Comparison of ENCODE assay signal across 18 mouse cellular contexts in genomic region chr4:117330132-117330531, GRCm38 (mm10).
A peak's percentile ranks its signal among the peaks of the same experiment; 100 is the strongest.
DNase-seq lines count a peak whose midpoint lies in the region; ATAC-seq lines count a peak whose summit lies in the region.
"Had no signal": no experiment of that assay in that cellular context is flagged by ENCODE, and none has a peak within 500 bp of the region (broad histone marks: within the 10 kb centered on the region; RNA-seq: fewer than 3 reads in every experiment).

No protein-coding gene starts in this region.

- no peak for DNase-seq in hindbrain, embryonic 11.5 days (ENCODE audit: low spot score)
- no peak for DNase-seq in midbrain, embryonic 11.5 days (ENCODE audit: low spot score, missing footprints)
- no peak for DNase-seq in limb, embryonic 10.5 days (ENCODE audit: low spot score)
- DNase-seq in embryo, embryonic 10 days (ENCODE audit: low spot score) = no peak
- DNase-seq: cerebellum, adult 11-12 months; cerebellum, postnatal 25 days; gastrocnemius, adult 2 months; heart, adult 18-20 months; layer of hippocampus, postnatal 36 days; left cerebral cortex, postnatal 4 days; lung, postnatal 36 days; right cerebral cortex, postnatal 25 days; thymus, postnatal 36 days had no signal

- no peaks in the 10 kb centered on the region for H3K9me3 ChIP-seq in hindbrain, embryonic 12.5 days (replicated peaks)
- H3K9me3 ChIP-seq in hindbrain, embryonic 11.5 days (ENCODE audit: control insufficient read depth, low read length) = no peaks in the 10 kb centered on the region
- H3K9me3 ChIP-seq in midbrain, embryonic 11.5 days (ENCODE audit: control insufficient read depth, low read length) = no peaks in the 10 kb centered on the region
- no peaks in the 10 kb centered on the region for H3K9me3 ChIP-seq in midbrain, embryonic 15.5 days
- no peaks in the 10 kb centered on the region for H3K9me3 ChIP-seq in limb, embryonic 10.5 days (replicated peaks)
- no peaks in the 10 kb centered on the region for H3K9me3 ChIP-seq in neural tube, embryonic 15.5 days (replicated peaks)
- H3K9me3 ChIP-seq: heart, embryonic 15.5 days; liver, embryonic 15.5 days had no signal

- H3K36me3 ChIP-seq in hindbrain, embryonic 12.5 days = no peaks in the 10 kb centered on the region
- H3K36me3 ChIP-seq in hindbrain, embryonic 11.5 days (ENCODE audit: control insufficient read depth, insufficient read depth, low read length) = no peaks in the 10 kb centered on the region
- no peaks in the 10 kb centered on the region for H3K36me3 ChIP-seq in midbrain, embryonic 11.5 days (ENCODE audit: control insufficient read depth, insufficient read depth, low read length)
- H3K36me3 ChIP-seq in midbrain, embryonic 15.5 days (replicated peaks) = no peaks in the 10 kb centered on the region
- H3K36me3 ChIP-seq in limb, embryonic 10.5 days = no peaks in the 10 kb centered on the region
- H3K36me3 ChIP-seq in neural tube, embryonic 15.5 days = no peaks in the 10 kb centered on the region
- H3K36me3 ChIP-seq: heart, embryonic 15.5 days; liver, embryonic 15.5 days had no signal

- WGBS in hindbrain, embryonic 12.5 days = 81% methylated on average over 3 of the region's 3 CpGs
- WGBS in hindbrain, embryonic 11.5 days = 85% methylated on average over 3 of the region's 3 CpGs
- 81% methylated on average over 3 of the region's 3 CpGs for WGBS in midbrain, embryonic 11.5 days
- 87% methylated on average over 3 of the region's 3 CpGs for WGBS in midbrain, embryonic 15.5 days
- 40% methylated on average over 3 of the region's 3 CpGs for WGBS in limb, embryonic 10.5 days
- 30% methylated on average over 3 of the region's 3 CpGs for WGBS in neural tube, embryonic 15.5 days

- no peak overlapping the region for H3K27ac ChIP-seq in hindbrain, embryonic 12.5 days
- no peak overlapping the region for H3K27ac ChIP-seq in hindbrain, embryonic 11.5 days (ENCODE audit: low read depth, low read length)
- no peak overlapping the region for H3K27ac ChIP-seq in midbrain, embryonic 11.5 days (ENCODE audit: low read depth, low read length)
- no peak overlapping the region for H3K27ac ChIP-seq in midbrain, embryonic 15.5 days
- H3K27ac ChIP-seq in limb, embryonic 10.5 days = peak overlapping the region; percentile 50; the same call in 1 of the 2 replicates
- no peak overlapping the region for H3K27ac ChIP-seq in neural tube, embryonic 15.5 days (replicated peaks)
- H3K27ac ChIP-seq: gastrocnemius, adult 2 months; heart, embryonic 15.5 days; liver, embryonic 15.5 days had no signal

- H3K4me2 ChIP-seq in hindbrain, embryonic 12.5 days (replicated peaks) = no peak overlapping the region
- H3K4me2 ChIP-seq in hindbrain, embryonic 11.5 days (replicated peaks; ENCODE audit: low read depth, low read length) = no peak overlapping the region
- no peak overlapping the region for H3K4me2 ChIP-seq in midbrain, embryonic 11.5 days
- H3K4me2 ChIP-seq in midbrain, embryonic 15.5 days = no peak overlapping the region
- H3K4me2 ChIP-seq in neural tube, embryonic 15.5 days = no peak overlapping the region
- H3K4me2 ChIP-seq: heart, embryonic 15.5 days; liver, embryonic 15.5 days had no signal

- H3K4me3 ChIP-seq in hindbrain, embryonic 12.5 days = no peak overlapping the region
- no peak overlapping the region for H3K4me3 ChIP-seq in hindbrain, embryonic 11.5 days (ENCODE audit: low read depth, low read length)
- no peak overlapping the region for H3K4me3 ChIP-seq in midbrain, embryonic 11.5 days (ENCODE audit: low read depth, low read length)
- H3K4me3 ChIP-seq in midbrain, embryonic 15.5 days = no peak overlapping the region
- no peak overlapping the region for H3K4me3 ChIP-seq in limb, embryonic 10.5 days
- H3K4me3 ChIP-seq in neural tube, embryonic 15.5 days (replicated peaks) = no peak overlapping the region
- H3K4me3 ChIP-seq: gastrocnemius, adult 2 months; heart, embryonic 15.5 days; liver, embryonic 15.5 days had no signal

- H3K4me1 ChIP-seq in hindbrain, embryonic 12.5 days = peaks cover 18% of the 10 kb centered on the region
- no peaks in the 10 kb centered on the region; the same call in none of the 2 replicates for H3K4me1 ChIP-seq in hindbrain, embryonic 11.5 days (replicated peaks; ENCODE audit: control insufficient read depth, insufficient read depth, low read length)
- peaks cover 18% of the 10 kb centered on the region for H3K4me1 ChIP-seq in midbrain, embryonic 11.5 days (ENCODE audit: control insufficient read depth, insufficient read depth, low read length)
- H3K4me1 ChIP-seq in midbrain, embryonic 15.5 days = no peaks in the 10 kb centered on the region
- peaks cover 53% of the 10 kb centered on the region for H3K4me1 ChIP-seq in limb, embryonic 10.5 days
- H3K4me1 ChIP-seq in neural tube, embryonic 15.5 days = peaks cover 20% of the 10 kb centered on the region
- H3K4me1 ChIP-seq: liver, embryonic 15.5 days had no signal

- peaks cover 56% of the 10 kb centered on the region for H3K27me3 ChIP-seq in hindbrain, embryonic 12.5 days
- peaks cover 13% of the 10 kb centered on the region; the same call in 1 of the 2 replicates for H3K27me3 ChIP-seq in hindbrain, embryonic 11.5 days (ENCODE audit: control insufficient read depth, insufficient read depth, low read length)
- H3K27me3 ChIP-seq in midbrain, embryonic 11.5 days (ENCODE audit: control insufficient read depth, insufficient read depth, low read length) = peaks cover 2% of the 10 kb centered on the region
- 0 out of 2 replicates have a peak, but pooled peaks cover 11% of the 10 kb centered on the region for H3K27me3 ChIP-seq in midbrain, embryonic 15.5 days (replicated peaks)
- peaks cover 78% of the 10 kb centered on the region for H3K27me3 ChIP-seq in limb, embryonic 10.5 days (ENCODE audit: low read depth, poor library complexity, severe bottlenecking)
- H3K27me3 ChIP-seq in neural tube, embryonic 15.5 days (replicated peaks) = peaks cover 89% of the 10 kb centered on the region
- H3K27me3 ChIP-seq: liver, embryonic 15.5 days had no signal

- 0 out of 2 replicates have a peak, but pooled peaks have one; percentile 38 for ATAC-seq in hindbrain, embryonic 12.5 days (ENCODE audit: low FRiP score)
- no peak for ATAC-seq in hindbrain, embryonic 11.5 days (ENCODE audit: low FRiP score)
- 0 out of 2 replicates have a peak, but pooled peaks have one; percentile 42 for ATAC-seq in midbrain, embryonic 11.5 days (ENCODE audit: low FRiP score)
- ATAC-seq in midbrain, embryonic 15.5 days (replicated peaks) = no peak
- ATAC-seq in neural tube, embryonic 15.5 days (ENCODE audit: low FRiP score) = peak; percentile 21; the same call in 1 of the 2 replicates

- H3K9ac ChIP-seq in hindbrain, embryonic 12.5 days = no peak overlapping the region; the same call in 1 of the 2 replicates
- H3K9ac ChIP-seq in hindbrain, embryonic 11.5 days (ENCODE audit: low read depth, low read length) = no peak overlapping the region; the same call in 1 of the 2 replicates
- H3K9ac ChIP-seq in midbrain, embryonic 11.5 days (ENCODE audit: low read length) = no peak overlapping the region
- no peak overlapping the region for H3K9ac ChIP-seq in midbrain, embryonic 15.5 days
- H3K9ac ChIP-seq in neural tube, embryonic 15.5 days (replicated peaks) = no peak overlapping the region
- H3K9ac ChIP-seq: heart, embryonic 15.5 days; liver, embryonic 15.5 days had no signal

Comparison
In these comparisons a context has a peak if more than half of its experiments do, and no peak if none do; other contexts are left out.
1. ATAC-seq: peak in hindbrain, embryonic 12.5 days (single experiment), midbrain, embryonic 11.5 days (single experiment) and neural tube, embryonic 15.5 days (single experiment); none in hindbrain, embryonic 11.5 days (single experiment) and midbrain, embryonic 15.5 days (single experiment).